Mouse (Mus musculus): ENCODE results near the gene Gabra5. TPM values are rescaled to one million over a fixed set of nuclear protein-coding genes. Genes with fewer than 3 reads are reported as not detected.

Gabra5 gene
- polyA plus RNA-seq, 1 experiment from 2014 or later, result 0.14 TPM

GRCm38 (mm10) chr7:57411163-57411562, 98.7 kb downstream of the Gabra5 start:
- no peaks in the 10 kb centered on the region for H3K36me3 ChIP-seq (ENCODE audit: control insufficient read depth, insufficient read depth)
- no peak overlapping the region for H3K27ac ChIP-seq (ENCODE audit: low read depth, low read length)
- WGBS, result 88% methylated on average over 4 of the region's 4 CpGs
- H3K27me3 ChIP-seq (replicated peaks; ENCODE audit: control insufficient read depth, insufficient read depth, low read length), result no peaks in the 10 kb centered on the region
- H3K4me1 ChIP-seq (replicated peaks; ENCODE audit: control insufficient read depth, insufficient read depth, low read length), result no peaks in the 10 kb centered on the region
- no peak overlapping the region for H3K9ac ChIP-seq (ENCODE audit: low read depth, low read length)
- ATAC-seq, result no peak
- H3K9me3 ChIP-seq (ENCODE audit: control insufficient read depth), result no peaks in the 10 kb centered on the region
- no peak overlapping the region for H3K4me3 ChIP-seq (ENCODE audit: low read depth, low read length)
- no peak for TF ChIP-seq CTCF (IDR thresholded peaks at IDR 0.05; ENCODE audit: low read depth)
- H3K4me2 ChIP-seq (replicated peaks; ENCODE audit: low read depth), result no peak overlapping the region

GRCm38 (mm10) chr7:57393551-57393950, 116.3 kb downstream of the Gabra5 start:
- no peak overlapping the region for H3K27ac ChIP-seq (ENCODE audit: low read depth, low read length)
- no peaks in the 10 kb centered on the region for H3K4me1 ChIP-seq (replicated peaks; ENCODE audit: control insufficient read depth, insufficient read depth, low read length)
- TF ChIP-seq CTCF (IDR thresholded peaks at IDR 0.05; ENCODE audit: low read depth), result no peak
- WGBS, result 80% methylated on average over 4 of the region's 4 CpGs
- ATAC-seq, result no peak
- H3K36me3 ChIP-seq (ENCODE audit: control insufficient read depth, insufficient read depth), result no peaks in the 10 kb centered on the region
- no peaks in the 10 kb centered on the region for H3K27me3 ChIP-seq (replicated peaks; ENCODE audit: control insufficient read depth, insufficient read depth, low read length)
- no peak overlapping the region for H3K9ac ChIP-seq (ENCODE audit: low read depth, low read length)
- no peak overlapping the region for H3K4me2 ChIP-seq (replicated peaks; ENCODE audit: low read depth)
- H3K9me3 ChIP-seq (ENCODE audit: control insufficient read depth), result no peaks in the 10 kb centered on the region
- no peak overlapping the region for H3K4me3 ChIP-seq (ENCODE audit: low read depth, low read length)

DNA sequence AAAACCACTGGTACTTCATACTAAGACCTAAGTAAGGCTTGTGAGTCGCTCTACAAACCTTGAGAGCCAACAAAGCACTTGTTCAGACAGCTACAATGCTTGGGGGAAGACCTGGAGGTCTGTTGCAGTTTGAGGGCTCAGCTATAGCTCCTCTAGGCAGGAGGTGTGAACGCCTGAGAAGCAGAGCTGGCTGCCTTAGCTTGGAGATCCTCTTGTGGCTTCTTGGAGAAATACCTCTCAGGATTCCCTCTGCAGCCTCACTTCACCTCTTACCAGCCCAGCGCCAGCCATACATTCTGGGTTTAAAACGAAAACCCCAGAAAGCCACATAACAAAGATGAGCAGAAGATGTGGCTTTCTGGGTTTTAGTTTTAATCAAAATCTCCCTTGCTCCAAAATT, 119.8 kb downstream of the Gabra5 start:
- no peaks in the 10 kb centered on the region for H3K4me1 ChIP-seq (replicated peaks; ENCODE audit: control insufficient read depth, insufficient read depth, low read length)
- H3K36me3 ChIP-seq (ENCODE audit: control insufficient read depth, insufficient read depth), result no peaks in the 10 kb centered on the region
- no peak overlapping the region for H3K27ac ChIP-seq (ENCODE audit: low read depth, low read length)
- ATAC-seq, result no peak
- H3K9me3 ChIP-seq (ENCODE audit: control insufficient read depth), result no peaks in the 10 kb centered on the region
- no peak overlapping the region for H3K9ac ChIP-seq (ENCODE audit: low read depth, low read length)
- no peak overlapping the region for H3K4me2 ChIP-seq (replicated peaks; ENCODE audit: low read depth)
- H3K27me3 ChIP-seq (replicated peaks; ENCODE audit: control insufficient read depth, insufficient read depth, low read length), result peaks cover 17% of the 10 kb centered on the region; the same call in 1 of the 2 replicates
- 45% methylated on average over 4 of the region's 4 CpGs for WGBS
- H3K4me3 ChIP-seq (ENCODE audit: low read depth, low read length), result no peak overlapping the region
- TF ChIP-seq CTCF (IDR thresholded peaks at IDR 0.05; ENCODE audit: low read depth), result peak; percentile 23; the same call in 1 of the 2 replicates

- ATAC-seq, result no peak
- H3K9ac ChIP-seq (ENCODE audit: low read depth, low read length), result no peak overlapping the region
- 26% methylated on average over 6 of the region's 6 CpGs for WGBS
These were observed 122.6 kb downstream of the Gabra5 start for GRCm38 (mm10) chr7:57387341-57387654.

GRCm38 (mm10) chr7:57386517-57387340, 123.1 kb downstream of the Gabra5 start, which contains the start of gene Gabrg3:
Gene Gabrg3, minus strand, starts transcription at chr7:57387188.
- Histone ChIP-seq H3K36me3 (ENCODE audit: control insufficient read depth, insufficient read depth) (no peaks in the 10 kb centered on the region), H3K4me3 (ENCODE audit: low read depth, low read length) (peak within 1 kb of the TSS; percentile 46), H3K4me2 (replicated peaks; ENCODE audit: low read depth) (peak within 1 kb of the TSS; percentile 82), H3K9me3 (ENCODE audit: control insufficient read depth) (no peaks in the 10 kb centered on the region), H3K27me3 (replicated peaks; ENCODE audit: control insufficient read depth, insufficient read depth, low read length) (peaks cover 17% of the 10 kb centered on the region; the same call in 1 of the 2 replicates), H3K9ac (ENCODE audit: low read depth, low read length) (0 out of 2 replicates have a peak within 1 kb of the TSS, but pooled peaks have one; percentile 23), H3K4me1 (replicated peaks; ENCODE audit: control insufficient read depth, insufficient read depth, low read length) (no peaks in the 10 kb centered on the region), H3K27ac (ENCODE audit: low read depth, low read length) (no peak within 1 kb of the TSS)
- TF ChIP-seq CTCF (IDR thresholded peaks at IDR 0.05; ENCODE audit: low read depth), result peak; percentile 36; the same call in 1 of the 2 replicates
- ATAC-seq, result no peak
- under 1% methylated on average over 61 of the region's 71 CpGs for WGBS

More at GRCm38 (mm10) chr7:57387341-57387654, 122.6 kb downstream of the Gabra5 start:
- Histone ChIP-seq H3K27me3 (replicated peaks; ENCODE audit: control insufficient read depth, insufficient read depth, low read length) (peaks cover 17% of the 10 kb centered on the region; the same call in 1 of the 2 replicates), H3K4me2 (replicated peaks; ENCODE audit: low read depth) (peak overlapping the region; percentile 82), H3K9me3 (ENCODE audit: control insufficient read depth) (no peaks in the 10 kb centered on the region), H3K27ac (ENCODE audit: low read depth, low read length) (no peak overlapping the region), H3K36me3 (ENCODE audit: control insufficient read depth, insufficient read depth) (no peaks in the 10 kb centered on the region), H3K4me3 (ENCODE audit: low read depth, low read length) (peak overlapping the region; percentile 46), H3K4me1 (replicated peaks; ENCODE audit: control insufficient read depth, insufficient read depth, low read length) (no peaks in the 10 kb centered on the region)
- TF ChIP-seq CTCF (IDR thresholded peaks at IDR 0.05; ENCODE audit: low read depth), result peak; percentile 40; the same call in 1 of the 2 replicates

DNA sequence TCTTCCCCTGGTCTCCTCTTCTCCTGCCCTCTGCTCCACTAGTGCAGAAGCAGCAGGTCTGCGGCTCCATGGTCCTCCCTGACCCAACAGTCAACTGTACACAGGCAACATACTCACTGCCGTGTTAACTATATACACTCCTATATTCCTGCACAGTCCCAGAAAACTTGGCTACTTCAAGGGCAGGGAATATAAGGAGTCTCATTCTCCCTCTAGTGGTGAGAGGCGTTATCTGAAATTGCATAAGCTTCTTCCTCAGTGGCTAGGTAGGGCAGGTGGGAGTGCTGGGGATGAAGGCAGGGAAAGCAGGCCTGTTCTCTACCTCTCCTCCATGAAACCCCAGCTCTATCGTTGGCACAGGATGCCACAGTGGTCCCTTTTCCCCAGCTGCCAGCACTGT, 125.7 kb downstream of the Gabra5 start:
- Histone ChIP-seq H3K4me2 (replicated peaks; ENCODE audit: low read depth) (no peak overlapping the region), H3K4me3 (ENCODE audit: low read depth, low read length) (no peak overlapping the region), H3K9me3 (ENCODE audit: control insufficient read depth) (no peaks in the 10 kb centered on the region), H3K4me1 (replicated peaks; ENCODE audit: control insufficient read depth, insufficient read depth, low read length) (no peaks in the 10 kb centered on the region), H3K9ac (ENCODE audit: low read depth, low read length) (no peak overlapping the region), H3K36me3 (ENCODE audit: control insufficient read depth, insufficient read depth) (no peaks in the 10 kb centered on the region), H3K27ac (ENCODE audit: low read depth, low read length) (no peak overlapping the region), H3K27me3 (replicated peaks; ENCODE audit: control insufficient read depth, insufficient read depth, low read length) (peaks cover 17% of the 10 kb centered on the region; the same call in 1 of the 2 replicates)
- TF ChIP-seq CTCF (IDR thresholded peaks at IDR 0.05; ENCODE audit: low read depth), result peak; percentile 86
- 18% methylated on average over 4 of the region's 4 CpGs for WGBS
- ATAC-seq, result no peak; the same call in 1 of the 2 replicates

Measured in intestine, postnatal 0 days (tissue).